Mouse (Mus musculus) thymus, adult 2 months (tissue): ENCODE measurements around the gene Dlg1.

ENCODE experiments used
- CTCF ChIP-seq: fragments of 200-500 bp; IDR thresholded peaks from 2 replicates; pipeline ENCODE4 v1.5.1; 2012; ENCODE audit warnings: mild to moderate bottlenecking, control low read depth, low read length, moderate library complexity, borderline replicate concordance; ENCODE audit not compliant: control insufficient read depth, poor library complexity, insufficient read depth; ENCODE audit errors: extremely low read depth
- POLR2A ChIP-seq: fragments of 200-500 bp; IDR thresholded peaks from 2 replicates; pipeline ENCODE4 v1.6.1; 2012; ENCODE audit warnings: mild to moderate bottlenecking, low read length, control low read depth, moderate library complexity; ENCODE audit not compliant: control insufficient read depth, poor library complexity, insufficient read depth; ENCODE audit errors: extremely low read depth

DNA sequence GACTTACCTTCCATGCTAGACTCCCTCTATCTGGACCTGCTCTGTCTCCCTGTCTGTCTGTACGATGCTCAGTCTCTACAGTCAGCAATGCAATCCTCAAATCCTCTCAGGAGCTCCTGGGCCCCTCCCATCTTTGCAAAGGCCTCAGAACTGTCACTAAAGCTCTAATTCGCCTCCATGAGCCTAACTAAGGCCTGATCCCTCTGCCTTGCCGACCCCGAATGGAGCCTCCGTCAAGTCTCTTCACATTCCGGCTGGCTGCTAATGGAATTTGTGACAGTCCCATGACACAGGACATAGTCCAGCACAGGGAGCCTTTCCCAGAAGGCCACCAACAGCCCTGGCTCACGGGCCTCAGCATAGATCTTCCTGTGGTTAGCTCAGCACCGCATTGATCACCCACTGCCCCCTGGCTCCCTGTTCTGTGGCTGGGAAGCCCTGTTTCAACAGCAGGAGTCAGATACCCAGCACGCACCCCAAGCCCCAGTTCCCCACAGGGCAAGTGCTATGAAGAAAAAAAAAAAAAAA, 219.2 kb downstream of the Dlg1 start:
- TF ChIP-seq CTCF (no peak), POLR2A (no peak)
